Mouse (Mus musculus): Measurements from ENCODE around the gene Birc5. TPM values are rescaled to one million over a fixed set of nuclear protein-coding genes. Genes with fewer than 3 reads are reported as not detected.

The Birc5 gene
- polyA plus RNA-seq, 1 experiment from 2014 or later, result 347 TPM

DNA sequence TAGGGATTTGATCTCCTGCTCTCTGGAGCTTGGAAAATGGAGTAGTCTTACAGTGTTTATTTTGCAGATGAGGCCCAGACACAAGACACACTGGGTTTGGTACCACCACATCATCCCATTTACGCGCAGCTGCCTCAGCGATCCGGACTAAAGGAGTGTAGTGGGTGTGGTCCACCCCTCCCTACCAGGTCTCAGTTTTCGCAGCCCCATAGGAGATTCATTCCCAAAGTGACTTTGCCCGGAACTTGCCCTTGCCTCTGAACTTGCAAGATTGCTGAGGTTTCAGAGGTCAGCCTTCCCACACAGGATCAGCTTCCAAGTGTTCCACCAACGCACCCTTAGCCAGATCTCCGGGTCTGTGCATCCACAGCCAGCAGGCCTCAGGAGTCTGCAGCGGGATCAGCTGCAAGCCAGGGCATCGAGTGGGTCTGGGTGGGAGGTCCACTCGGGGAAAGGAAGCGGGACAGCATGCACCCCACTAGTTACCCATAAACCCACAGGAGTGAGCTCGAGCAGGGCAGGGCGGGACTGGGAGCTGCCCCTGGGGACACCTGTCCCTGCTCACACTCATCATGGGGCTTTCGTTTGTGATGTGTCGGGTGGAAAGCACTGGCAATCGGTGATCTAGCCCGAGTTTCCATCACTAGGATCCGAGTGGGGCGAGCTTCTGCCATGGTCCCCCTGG lies 39.3 kb downstream of the Birc5 start:
- Histone ChIP-seq H3K9me3 (replicated peaks) (no peaks in the 10 kb centered on the region), H3K36me3 (replicated peaks) (no peaks in the 10 kb centered on the region), H3K4me3 (replicated peaks) (no peak overlapping the region), H3K4me2 (peak overlapping the region; percentile 42; the same call in 1 of the 2 replicates), H3K4me1 (replicated peaks) (peaks cover 39% of the 10 kb centered on the region), H3K9ac (no peak overlapping the region), H3K27ac (replicated peaks) (no peak overlapping the region), H3K27me3 (peaks cover 45% of the 10 kb centered on the region)
- WGBS (ENCODE audit: insufficient replicate concordance), result 61% methylated on average over 20 of the region's 20 CpGs
- no peak for ATAC-seq (ENCODE audit: insufficient read depth)

DNA sequence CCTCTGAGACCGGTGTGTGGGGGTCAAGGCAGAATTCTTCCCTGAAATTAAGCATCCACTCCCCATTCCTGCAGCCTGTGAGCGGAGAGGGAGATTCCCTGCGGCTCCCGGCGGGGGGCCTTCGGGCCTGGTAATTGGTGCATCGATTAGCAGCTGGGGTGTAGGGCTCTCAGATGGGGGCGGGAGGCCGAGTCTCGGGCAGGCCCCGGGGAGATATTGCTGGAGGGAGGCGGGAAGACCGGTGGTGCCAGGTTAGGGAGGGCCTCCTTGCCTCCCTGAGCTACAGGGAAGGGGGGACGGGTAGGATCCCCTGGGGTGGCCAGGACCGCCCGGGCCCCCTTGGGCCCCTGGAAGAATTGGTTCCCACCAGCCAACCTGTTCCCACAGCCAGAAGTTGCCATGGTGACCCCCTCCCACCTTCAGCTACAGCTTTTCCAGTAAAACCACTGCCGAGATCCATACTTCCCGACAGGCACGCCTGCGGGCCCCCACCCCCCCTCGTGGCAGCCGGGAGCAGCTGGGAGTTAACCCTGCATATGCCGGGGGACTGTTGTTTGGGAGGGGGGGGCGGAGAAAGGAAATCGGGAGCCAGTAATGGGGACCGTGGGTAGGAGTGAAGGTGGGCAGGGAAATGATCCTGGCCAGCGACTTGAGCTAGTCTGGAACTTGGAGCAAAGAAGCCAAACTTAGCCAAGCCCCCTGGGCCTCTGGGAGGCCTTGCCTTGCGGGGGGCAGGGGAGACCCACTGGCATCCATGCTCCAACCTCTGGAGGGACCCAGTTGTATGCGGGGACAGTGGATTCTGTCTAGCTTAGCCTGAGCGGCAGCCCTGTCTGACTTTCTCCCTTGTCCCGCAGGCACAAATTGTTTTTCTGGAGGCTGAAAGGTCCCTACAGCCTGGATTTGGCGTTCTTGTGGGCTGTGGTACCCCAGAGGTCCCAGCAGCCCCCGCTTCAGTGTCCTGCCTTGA lies 40.1 kb downstream of the Birc5 start:
- Histone ChIP-seq H3K9ac (no peak overlapping the region), H3K9me3 (replicated peaks) (no peaks in the 10 kb centered on the region), H3K4me3 (replicated peaks) (no peak overlapping the region), H3K4me1 (replicated peaks) (peaks cover 39% of the 10 kb centered on the region), H3K36me3 (replicated peaks) (no peaks in the 10 kb centered on the region), H3K4me2 (peak overlapping the region; percentile 42), H3K27ac (replicated peaks) (no peak overlapping the region), H3K27me3 (peaks cover 50% of the 10 kb centered on the region)
- 39% methylated on average over 33 of the region's 33 CpGs for WGBS (ENCODE audit: insufficient replicate concordance)
- ATAC-seq (ENCODE audit: insufficient read depth), result no peak

DNA sequence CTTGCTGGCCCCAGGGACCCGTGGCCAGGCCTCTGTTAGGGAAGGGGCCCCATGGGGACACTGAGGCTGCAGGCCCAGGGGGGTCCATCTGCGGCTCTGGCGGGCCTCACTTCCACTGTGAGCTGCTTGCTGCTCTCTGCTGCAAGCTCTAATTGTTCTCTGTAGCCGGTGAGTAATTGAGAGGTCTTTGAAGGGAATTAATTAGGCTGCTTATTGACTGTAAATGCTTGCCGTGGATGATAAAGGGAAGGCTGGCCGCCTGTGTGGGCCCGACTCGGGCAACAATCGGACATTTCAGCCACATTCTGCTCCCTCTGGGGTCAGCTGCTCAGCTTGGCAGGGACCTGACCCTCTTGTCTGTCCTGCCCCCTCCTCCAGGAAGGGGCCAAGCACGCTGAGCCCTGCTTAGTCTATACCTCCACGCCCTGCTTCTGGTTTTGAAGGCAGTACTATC lies 40.9 kb downstream of the Birc5 start:
- H3K4me2 ChIP-seq, result no peak overlapping the region
- 21% methylated on average over 11 of the region's 11 CpGs for whole genome bisulfite sequencing (ENCODE audit: insufficient replicate concordance)
- H3K4me3 ChIP-seq (replicated peaks), result peak overlapping the region; percentile 10; the same call in 1 of the 2 replicates
- no peaks in the 10 kb centered on the region for H3K9me3 ChIP-seq (replicated peaks)
- peaks cover 47% of the 10 kb centered on the region for H3K27me3 ChIP-seq
- no peak for ATAC-seq (ENCODE audit: insufficient read depth)
- H3K27ac ChIP-seq (replicated peaks), result no peak overlapping the region
- no peaks in the 10 kb centered on the region for H3K36me3 ChIP-seq (replicated peaks)
- peaks cover 39% of the 10 kb centered on the region for H3K4me1 ChIP-seq (replicated peaks)
- H3K9ac ChIP-seq, result no peak overlapping the region

DNA sequence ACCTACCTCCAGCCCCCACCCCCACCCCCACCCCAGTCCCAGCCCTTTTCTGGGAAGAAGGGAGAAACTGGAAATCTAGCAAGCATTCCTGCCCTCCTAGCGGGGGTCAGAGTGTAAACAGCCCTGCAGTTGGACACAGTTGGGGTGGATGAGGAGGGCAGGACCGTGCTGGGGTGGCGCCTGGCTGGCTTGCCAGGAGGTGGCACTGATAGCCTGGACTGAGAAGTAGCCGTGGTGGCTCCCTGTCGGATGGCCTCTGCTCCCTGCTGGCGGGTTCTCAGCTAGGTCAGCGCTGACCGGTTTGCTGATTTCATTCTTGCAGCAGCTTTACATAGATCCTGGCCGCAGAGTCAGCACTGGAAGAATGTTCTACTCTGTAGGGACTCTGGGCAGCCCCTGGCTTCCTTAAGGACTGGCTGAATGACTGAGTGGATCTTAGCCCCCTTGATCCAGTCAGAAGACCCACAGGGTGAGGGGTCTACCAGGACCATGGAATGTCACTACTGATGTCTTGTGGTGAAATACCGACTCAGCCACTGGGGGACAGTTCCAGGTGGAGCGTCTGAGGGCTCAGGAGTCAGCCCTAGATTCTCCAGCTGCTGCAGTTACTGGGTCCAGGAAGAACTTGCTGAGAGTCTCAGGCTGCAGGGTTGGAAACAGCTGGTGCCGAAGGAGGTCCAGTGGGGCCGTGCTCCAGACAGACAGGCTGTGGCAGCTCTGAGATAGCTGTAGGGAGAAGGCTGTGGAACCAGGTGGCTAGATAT lies 41.6 kb downstream of the Birc5 start:
- Histone ChIP-seq H3K4me2 (no peak overlapping the region), H3K27me3 (peaks cover 44% of the 10 kb centered on the region), H3K9me3 (replicated peaks) (no peaks in the 10 kb centered on the region), H3K4me3 (replicated peaks) (no peak overlapping the region), H3K27ac (replicated peaks) (no peak overlapping the region), H3K9ac (no peak overlapping the region), H3K36me3 (replicated peaks) (no peaks in the 10 kb centered on the region), H3K4me1 (replicated peaks) (peaks cover 38% of the 10 kb centered on the region)
- 34% methylated on average over 13 of the region's 13 CpGs for WGBS (ENCODE audit: insufficient replicate concordance)
- no peak for ATAC-seq (ENCODE audit: insufficient read depth)

DNA sequence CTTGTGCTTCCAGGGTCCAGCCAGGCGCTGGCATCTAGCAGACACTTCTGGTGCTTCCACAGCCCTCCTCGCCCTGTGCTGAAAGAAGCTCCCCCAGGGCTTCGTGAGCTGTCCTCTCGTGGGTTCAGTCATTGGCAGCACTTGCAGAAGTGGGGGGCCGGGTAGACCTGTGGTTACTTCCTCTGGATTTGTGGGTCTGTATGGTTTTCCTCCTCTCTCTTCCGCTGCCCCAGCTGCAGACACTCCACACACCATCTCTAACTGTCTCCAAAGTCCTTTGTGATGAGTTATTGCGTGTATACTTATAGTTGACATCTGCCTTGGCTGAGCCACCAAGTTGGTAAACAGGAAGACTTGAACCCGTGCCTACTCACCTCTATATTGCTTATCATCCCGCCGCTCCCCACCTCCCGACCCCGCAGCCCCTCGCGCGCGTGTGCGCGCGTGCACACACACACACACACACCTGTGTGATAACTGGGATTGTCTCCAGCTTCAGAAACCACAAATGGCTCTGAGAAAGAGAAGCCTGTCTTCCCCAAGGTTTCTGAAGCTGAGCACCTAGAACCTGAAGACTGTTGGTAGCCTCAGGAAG lies 42.6 kb downstream of the Birc5 start:
- no peaks in the 10 kb centered on the region for H3K9me3 ChIP-seq (replicated peaks)
- H3K27me3 ChIP-seq, result peaks cover 44% of the 10 kb centered on the region
- no peak overlapping the region for H3K4me2 ChIP-seq
- H3K36me3 ChIP-seq (replicated peaks), result no peaks in the 10 kb centered on the region
- WGBS (ENCODE audit: insufficient replicate concordance), result 67% methylated on average over 19 of the region's 19 CpGs
- no peak for ATAC-seq (ENCODE audit: insufficient read depth)
- no peak overlapping the region for H3K27ac ChIP-seq (replicated peaks)
- H3K4me3 ChIP-seq (replicated peaks), result no peak overlapping the region
- H3K9ac ChIP-seq, result no peak overlapping the region
- peaks cover 28% of the 10 kb centered on the region for H3K4me1 ChIP-seq (replicated peaks)

DNA sequence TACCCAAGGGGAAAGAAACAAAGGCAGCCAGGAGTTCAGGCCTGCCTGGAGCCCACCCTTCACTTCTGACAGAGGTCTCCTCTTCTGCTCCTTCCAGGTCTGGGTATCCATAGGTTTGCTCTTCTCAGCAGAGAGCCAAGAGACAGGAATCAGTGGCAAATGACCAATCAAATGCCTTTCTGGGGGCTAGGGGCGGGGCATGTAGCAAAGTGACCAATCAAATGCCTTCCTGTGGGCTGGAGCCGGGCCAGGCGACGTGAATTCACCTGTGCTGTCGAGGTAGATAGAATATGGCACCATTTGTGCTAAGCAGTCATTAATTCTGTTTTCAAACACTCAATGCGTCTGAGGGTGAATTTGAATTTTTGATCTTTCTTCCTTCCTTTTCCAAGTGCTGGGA lies 43.1 kb downstream of the Birc5 start:
- ATAC-seq (ENCODE audit: insufficient read depth), result no peak
- WGBS (ENCODE audit: insufficient replicate concordance), result 50% methylated on average over 6 of the region's 6 CpGs
- no peak overlapping the region for H3K27ac ChIP-seq (replicated peaks)
- H3K9ac ChIP-seq, result no peak overlapping the region
- peaks cover 44% of the 10 kb centered on the region for H3K27me3 ChIP-seq
- H3K4me1 ChIP-seq (replicated peaks), result peaks cover 24% of the 10 kb centered on the region
- no peaks in the 10 kb centered on the region for H3K36me3 ChIP-seq (replicated peaks)
- H3K4me2 ChIP-seq, result no peak overlapping the region
- H3K9me3 ChIP-seq (replicated peaks), result no peaks in the 10 kb centered on the region
- no peak overlapping the region for H3K4me3 ChIP-seq (replicated peaks)

DNA sequence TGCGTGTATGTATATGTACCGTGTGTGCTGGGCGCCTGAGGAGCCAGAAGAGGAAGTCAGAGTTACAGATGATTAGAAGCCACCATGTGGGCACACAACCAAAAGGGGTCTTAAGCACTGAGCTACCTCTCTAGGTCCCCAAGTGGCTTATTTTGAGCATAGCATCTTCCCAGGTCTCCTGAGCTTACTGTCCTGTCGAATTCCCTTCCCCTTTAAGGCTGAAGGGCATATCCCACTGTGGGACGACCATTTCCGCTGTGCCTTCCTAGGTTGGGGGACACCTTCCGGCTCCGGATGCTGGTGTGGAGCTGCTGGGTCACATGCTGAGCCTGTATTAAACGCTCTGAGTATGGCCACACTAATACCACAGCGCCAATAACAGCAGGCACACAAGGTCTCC lies 45.6 kb downstream of the Birc5 start:
- no peak overlapping the region for H3K9ac ChIP-seq
- no peaks in the 10 kb centered on the region for H3K36me3 ChIP-seq (replicated peaks)
- WGBS (ENCODE audit: insufficient replicate concordance), result 33% methylated on average over 10 of the region's 10 CpGs
- H3K4me3 ChIP-seq (replicated peaks), result no peak overlapping the region
- no peak overlapping the region for H3K27ac ChIP-seq (replicated peaks)
- H3K27me3 ChIP-seq, result peaks cover 27% of the 10 kb centered on the region
- H3K9me3 ChIP-seq (replicated peaks), result no peaks in the 10 kb centered on the region
- ATAC-seq (ENCODE audit: insufficient read depth), result no peak
- H3K4me1 ChIP-seq (replicated peaks), result peaks cover 12% of the 10 kb centered on the region; the same call in 1 of the 2 replicates
- H3K4me2 ChIP-seq, result no peak overlapping the region

DNA sequence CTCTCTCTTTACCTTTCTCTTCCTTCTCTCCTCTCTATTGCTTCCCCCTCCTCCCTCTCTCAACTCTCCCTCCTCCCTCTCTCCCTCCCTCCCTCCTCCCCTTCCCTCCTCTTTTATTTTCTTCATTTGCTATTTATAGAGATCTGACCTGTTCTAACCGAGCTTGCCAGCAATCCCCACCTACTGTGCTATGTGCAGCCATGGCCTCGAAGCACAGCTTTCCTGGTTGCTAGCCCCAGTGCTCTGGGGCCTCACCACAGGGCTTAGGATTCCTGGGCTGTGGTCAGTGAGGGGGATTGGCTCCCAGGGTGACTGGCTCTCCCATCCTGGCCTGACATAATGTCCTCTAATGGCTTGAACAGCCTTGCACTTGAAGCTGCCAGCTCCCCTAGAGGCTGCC lies 47.5 kb downstream of the Birc5 start:
- H3K9ac ChIP-seq, result no peak overlapping the region
- H3K4me1 ChIP-seq (replicated peaks), result 0 out of 2 replicates have a peak, but pooled peaks cover 3% of the 10 kb centered on the region
- WGBS (ENCODE audit: insufficient replicate concordance), result 29% methylated on average over 2 of the region's 2 CpGs
- H3K36me3 ChIP-seq (replicated peaks), result no peaks in the 10 kb centered on the region
- no peak overlapping the region for H3K27ac ChIP-seq (replicated peaks)
- H3K9me3 ChIP-seq (replicated peaks), result no peaks in the 10 kb centered on the region
- H3K27me3 ChIP-seq, result peaks cover 10% of the 10 kb centered on the region; the same call in 1 of the 2 replicates
- H3K4me3 ChIP-seq (replicated peaks), result no peak overlapping the region
- ATAC-seq (ENCODE audit: insufficient read depth), result no peak
- H3K4me2 ChIP-seq, result no peak overlapping the region

DNA sequence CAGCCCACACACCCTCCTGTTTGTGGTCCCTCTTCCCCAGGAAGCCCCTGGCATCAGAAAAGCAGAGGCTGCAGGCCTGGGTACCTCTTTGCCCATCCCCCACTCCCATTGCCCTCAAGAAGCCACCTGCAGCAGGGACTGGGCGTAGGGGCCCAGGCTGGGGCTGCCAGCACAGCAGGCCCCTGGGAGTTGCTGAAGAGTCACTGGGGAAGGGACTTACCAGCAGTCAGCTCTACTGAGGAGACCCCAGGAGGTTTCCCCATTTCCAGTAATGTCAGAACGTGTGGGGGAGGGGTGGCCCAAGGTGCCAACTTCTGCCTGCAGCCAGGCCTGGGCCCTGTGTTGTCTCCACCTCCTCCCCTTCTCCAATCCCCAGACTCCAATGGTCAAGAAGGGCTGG lies 53.2 kb downstream of the Birc5 start:
- Histone ChIP-seq H3K4me3 (replicated peaks) (no peak overlapping the region), H3K4me1 (replicated peaks) (no peaks in the 10 kb centered on the region), H3K27ac (replicated peaks) (no peak overlapping the region), H3K9ac (no peak overlapping the region), H3K9me3 (replicated peaks) (no peaks in the 10 kb centered on the region), H3K4me2 (no peak overlapping the region), H3K36me3 (replicated peaks) (no peaks in the 10 kb centered on the region), H3K27me3 (no peaks in the 10 kb centered on the region)
- ATAC-seq (ENCODE audit: insufficient read depth), result no peak
- 42% methylated on average over 2 of the region's 2 CpGs for WGBS (ENCODE audit: insufficient replicate concordance)

DNA sequence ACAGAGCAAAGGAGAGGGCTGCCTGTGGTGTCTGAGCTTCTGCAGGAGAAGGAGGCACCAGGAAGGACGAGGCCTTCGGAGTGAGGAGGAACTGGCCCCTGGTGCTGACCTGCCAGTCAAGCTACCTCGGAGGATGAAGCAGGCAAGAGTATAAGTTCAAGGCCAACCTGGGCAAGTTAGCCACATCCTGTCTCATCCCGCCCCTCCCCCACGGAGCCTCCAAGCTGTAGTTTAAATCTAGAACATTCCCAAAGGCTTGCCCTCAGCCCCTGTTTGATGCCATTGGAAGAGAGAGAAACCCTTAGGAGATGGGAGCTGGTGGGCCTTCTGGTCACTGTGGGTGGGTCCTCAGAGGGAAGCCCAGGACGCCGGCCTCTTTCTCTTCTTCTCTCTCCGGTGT lies 55.4 kb downstream of the Birc5 start:
- Histone ChIP-seq H3K4me2 (no peak overlapping the region), H3K27ac (replicated peaks) (no peak overlapping the region), H3K4me3 (replicated peaks) (no peak overlapping the region), H3K9me3 (replicated peaks) (no peaks in the 10 kb centered on the region), H3K4me1 (replicated peaks) (no peaks in the 10 kb centered on the region), H3K9ac (no peak overlapping the region), H3K27me3 (no peaks in the 10 kb centered on the region; the same call in 1 of the 2 replicates), H3K36me3 (replicated peaks) (no peaks in the 10 kb centered on the region)
- WGBS (ENCODE audit: insufficient replicate concordance), result 54% methylated on average over 8 of the region's 8 CpGs
- no peak for ATAC-seq (ENCODE audit: insufficient read depth)

Measured in liver, embryonic 15.5 days (tissue).